Mouse (Mus musculus): Measurements from ENCODE around the gene Dram2. TPM values are rescaled to one million over a fixed set of nuclear protein-coding genes. Genes with fewer than 3 reads are reported as not detected.

Dram2 gene
- total RNA-seq, 2 experiments from 2014 or later: 44.5 to 48.5 TPM

Other genes with a start within 250 kb of the Dram2 start
- gene Chil6, start 141.6 kb upstream of the Dram2 start, total RNA-seq (2021): not detected
- gene Dennd2d, start 65.4 kb upstream of the Dram2 start, total RNA-seq (2021): under 1 TPM; 0.27 to 0.46 TPM
- gene Cept1, start within 50 bp of the Dram2 start, total RNA-seq (2021): 10 to 100 TPM; 35.8 to 38.8 TPM
- 10 to 100 TPM; 20.5 to 21.3 TPM for gene Lrif1, start 137.2 kb downstream of the Dram2 start, total RNA-seq (2021)
- gene Cd53, start 242.4 kb downstream of the Dram2 start, total RNA-seq (2021): 1 to 10 TPM; 7.5 to 8.3 TPM

Data from layer of hippocampus, postnatal 10 days (tissue).